Mouse (Mus musculus): ENCODE measurements around the gene Gdpgp1.

The Gdpgp1 gene

DNA sequence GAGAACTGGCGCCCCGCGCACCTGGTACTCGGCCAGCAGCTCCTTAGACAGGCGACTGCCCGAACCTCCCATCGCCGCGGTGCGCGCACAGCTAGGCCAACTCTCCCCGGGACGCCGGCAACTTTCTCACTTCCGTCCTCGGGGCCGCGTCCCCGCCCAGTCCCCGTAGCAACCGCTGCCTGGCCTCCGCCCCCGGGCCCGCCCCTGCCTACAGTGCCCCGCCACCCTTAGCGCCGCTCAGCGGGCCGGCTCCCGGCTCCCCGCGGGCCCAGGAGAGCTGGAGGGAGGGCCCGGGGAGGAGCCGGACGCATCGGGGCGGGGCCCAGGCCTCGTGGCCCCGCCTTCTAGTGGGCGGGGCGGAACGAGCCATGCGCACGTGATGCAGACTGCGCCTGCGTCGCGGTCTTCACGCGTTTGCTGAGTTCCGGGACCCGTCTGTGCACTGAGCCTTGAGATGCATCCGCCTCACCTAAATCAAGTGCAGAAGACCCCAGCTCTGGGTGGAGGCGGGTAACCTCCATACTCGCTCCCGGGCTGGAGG lies at the start of gene Gdpgp1, which contains the start of gene Cib1:
Gene Gdpgp1, plus strand, starts transcription at position 377 of the 541 bp plus-strand sequence.
Gene Cib1, minus strand, starts transcription at position 325 of the 541 bp plus-strand sequence.
- in situ Hi-C loops (cut with MboI, MseI), result loop anchor here (25.0 kb wide), 1 partner anchor 1805 kb away; no protein-coding TSS in a partner anchor

DNA sequence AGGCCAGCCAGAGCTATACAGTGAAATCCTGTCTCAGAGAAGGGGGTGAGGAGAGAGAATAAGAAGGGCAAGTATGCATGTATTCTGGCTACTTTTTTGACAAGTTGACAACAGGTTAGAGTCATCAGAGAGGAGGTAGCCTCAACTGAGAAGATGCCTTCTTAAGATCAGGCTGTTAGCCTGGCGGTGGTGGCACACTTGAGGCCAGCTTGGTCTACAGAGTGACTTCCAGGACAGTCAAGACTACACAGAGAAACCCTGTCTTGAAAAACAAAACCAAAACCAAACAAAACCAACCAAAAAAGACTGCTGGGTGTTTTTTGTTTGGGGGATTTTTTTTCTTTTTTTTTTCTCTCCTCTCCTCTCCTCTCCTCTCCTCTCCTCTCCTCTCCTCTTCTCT lies 49.2 kb upstream of the Gdpgp1 start:
- in situ Hi-C loops (cut with MboI, MseI), result no loop called here

DNA sequence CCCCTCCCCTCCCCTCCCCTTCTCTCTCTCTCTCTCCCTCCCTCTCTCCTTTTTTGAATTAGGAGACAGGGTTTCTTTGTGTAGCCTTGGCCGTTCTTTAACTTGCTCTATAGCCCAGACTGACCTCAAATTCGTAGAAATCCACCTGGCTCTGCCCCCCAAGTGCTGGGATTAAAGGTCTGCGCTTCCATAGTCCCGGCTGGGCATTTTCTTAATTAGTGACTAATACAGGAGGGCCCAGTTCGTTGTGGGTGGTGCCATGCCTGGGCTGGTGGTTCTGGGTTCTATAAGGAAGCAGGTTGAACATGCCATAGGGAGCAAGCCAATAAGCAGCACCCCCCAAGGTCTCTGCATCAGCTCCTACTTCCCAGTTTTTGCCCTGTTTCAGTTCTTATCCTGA lies 48.7 kb upstream of the Gdpgp1 start:
- in situ Hi-C loops (cut with MboI, MseI), result no loop called here

DNA sequence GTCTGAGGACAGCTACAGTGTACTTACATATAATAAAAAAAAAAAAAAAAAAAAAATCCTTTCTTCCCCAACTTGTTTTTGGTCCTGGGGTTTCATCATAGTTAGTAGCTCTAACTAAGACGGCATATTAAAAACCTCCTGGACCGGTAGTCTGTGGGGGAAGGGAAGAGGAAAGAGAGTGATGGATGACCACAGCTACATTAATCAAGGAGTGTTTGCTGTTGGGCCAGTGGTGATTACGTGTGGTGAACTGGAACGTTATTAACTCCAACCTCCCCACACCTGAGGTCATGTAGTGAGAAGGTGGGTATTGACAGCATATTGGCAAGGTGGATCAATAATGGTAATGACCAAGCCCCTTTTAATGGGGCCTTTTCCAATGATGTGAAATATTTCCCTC lies 48.1 kb upstream of the Gdpgp1 start:
- in situ Hi-C loops (cut with MboI, MseI), result no loop called here

DNA sequence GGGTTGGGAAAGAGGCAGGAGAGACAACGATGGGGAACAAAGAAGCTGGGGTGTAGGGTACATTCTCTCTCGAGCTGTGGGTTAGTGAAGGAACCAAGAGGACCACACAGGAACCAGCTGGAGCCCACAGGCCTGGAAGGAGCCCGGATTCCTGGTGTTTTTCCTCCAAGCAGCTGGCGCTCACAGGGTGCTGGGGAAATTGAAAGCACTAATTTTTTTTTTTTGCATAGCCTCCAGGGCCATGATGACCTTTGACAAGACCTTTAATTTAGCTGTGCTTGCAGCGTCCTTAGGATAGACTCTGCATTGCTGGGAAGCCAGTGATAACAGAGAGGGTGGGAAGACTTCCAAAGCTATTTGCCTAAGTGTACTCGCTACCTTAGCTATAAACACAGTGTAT lies 47.7 kb upstream of the Gdpgp1 start:
- in situ Hi-C loops (cut with MboI, MseI), result no loop called here

DNA sequence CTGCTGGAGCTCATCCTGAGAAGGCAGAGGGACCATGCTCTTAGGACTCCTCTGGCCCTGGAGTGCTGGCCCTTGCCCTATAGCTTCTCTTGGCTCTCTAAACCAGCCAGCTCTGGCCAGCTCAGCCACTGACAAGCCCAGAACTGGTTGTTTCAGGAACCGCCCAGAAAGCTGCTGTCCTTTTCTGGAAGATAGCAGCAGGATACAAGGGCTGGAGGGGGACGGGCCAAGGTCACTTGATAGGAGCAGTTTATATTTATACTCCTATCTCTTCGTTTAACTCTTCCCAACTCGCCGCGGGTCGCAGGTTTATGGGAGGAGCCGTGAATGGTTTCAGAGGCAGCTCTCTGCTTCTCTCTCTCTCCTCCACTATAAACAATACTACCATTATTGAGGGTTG lies 46.6 kb upstream of the Gdpgp1 start:
- in situ Hi-C loops (cut with MboI, MseI), result no loop called here

DNA sequence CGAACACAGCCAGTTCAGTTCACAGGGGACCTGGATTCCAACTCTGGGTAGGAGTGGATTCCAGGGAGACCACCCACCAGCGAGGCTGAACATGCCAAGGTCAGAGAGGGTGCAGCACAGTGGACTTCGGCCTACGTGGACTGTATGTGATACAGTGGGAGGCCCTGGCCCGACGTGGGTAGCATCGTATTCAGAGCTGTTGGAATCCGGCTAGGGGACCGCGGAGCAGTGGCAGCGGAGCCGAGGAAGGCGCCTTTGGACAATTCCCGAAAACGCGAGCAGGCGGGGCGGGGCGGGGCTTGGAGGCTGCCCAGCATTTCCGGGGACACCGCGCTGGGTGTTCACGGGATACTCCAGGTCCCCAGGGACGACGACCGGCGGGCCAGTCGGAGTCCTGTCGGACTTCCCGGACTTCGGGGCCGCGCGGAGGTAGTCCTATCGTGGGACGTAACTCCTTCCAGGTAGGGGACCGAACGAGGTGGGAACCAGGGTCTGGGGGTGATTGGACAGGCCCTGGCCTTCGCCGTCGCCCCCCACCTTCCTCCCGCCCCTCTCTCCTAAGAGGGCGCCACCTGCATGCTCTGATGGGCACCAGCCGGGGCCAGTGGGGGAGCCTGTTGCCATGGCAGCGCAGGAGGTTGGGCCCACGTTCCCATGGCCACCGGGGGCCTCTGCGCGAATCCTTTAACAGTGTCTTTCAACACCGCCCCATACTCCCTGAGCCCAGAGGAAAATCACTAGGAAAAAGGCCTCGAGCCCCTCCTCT lies 46.0 kb upstream of the Gdpgp1 start, which contains the start of gene Sema4b:
Gene Sema4b, plus strand, starts transcription at position 311 of the 766 bp plus-strand sequence.
- in situ Hi-C loops (cut with MboI, MseI), result no loop called here

DNA sequence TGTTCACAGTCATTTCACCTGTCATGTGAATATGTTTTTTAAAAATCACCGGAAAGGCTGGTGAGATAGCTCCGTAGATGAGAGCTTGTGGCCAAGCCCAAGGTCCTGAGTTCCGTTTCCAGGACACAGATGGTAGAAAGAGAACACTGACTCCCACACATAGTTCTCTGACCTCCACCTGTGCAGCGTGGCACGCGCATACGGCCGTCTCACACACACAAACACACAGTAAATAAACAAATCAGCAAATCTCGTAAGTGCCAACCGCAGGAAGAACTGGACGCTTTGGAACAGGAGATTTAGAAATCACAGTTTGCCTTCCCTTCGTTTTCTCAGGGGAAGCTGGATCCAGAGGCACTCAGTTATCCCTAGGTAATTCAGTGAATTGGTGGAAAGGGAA lies 45.2 kb upstream of the Gdpgp1 start:
- in situ Hi-C loops (cut with MboI, MseI), result no loop called here

DNA sequence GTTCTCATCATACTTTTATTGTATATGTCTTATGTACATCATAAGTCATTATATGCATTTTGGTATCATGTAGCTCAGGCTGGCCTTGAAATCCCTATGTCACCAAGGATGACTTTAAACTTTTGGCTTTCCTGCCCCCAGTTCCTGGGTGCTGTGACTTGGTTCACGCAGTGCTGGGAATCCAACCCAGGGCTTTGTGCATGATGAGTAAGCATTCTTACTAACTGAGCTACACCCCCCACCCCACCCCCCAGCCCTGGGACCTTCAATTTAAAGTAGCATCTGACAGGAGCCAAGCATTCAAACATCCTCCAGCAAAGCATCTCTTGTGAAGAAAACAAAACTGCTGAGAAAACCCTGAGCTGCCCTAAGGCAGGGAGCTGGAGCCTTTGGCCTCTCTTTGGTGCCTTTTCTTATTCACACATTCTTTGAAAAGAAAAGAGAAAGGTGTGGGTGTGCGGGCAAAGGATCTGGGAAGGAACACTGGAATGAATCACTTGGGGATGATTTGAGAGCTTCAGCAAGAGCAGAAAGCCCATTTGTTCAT lies 44.0 kb upstream of the Gdpgp1 start:
- in situ Hi-C loops (cut with MboI, MseI), result no loop called here

DNA sequence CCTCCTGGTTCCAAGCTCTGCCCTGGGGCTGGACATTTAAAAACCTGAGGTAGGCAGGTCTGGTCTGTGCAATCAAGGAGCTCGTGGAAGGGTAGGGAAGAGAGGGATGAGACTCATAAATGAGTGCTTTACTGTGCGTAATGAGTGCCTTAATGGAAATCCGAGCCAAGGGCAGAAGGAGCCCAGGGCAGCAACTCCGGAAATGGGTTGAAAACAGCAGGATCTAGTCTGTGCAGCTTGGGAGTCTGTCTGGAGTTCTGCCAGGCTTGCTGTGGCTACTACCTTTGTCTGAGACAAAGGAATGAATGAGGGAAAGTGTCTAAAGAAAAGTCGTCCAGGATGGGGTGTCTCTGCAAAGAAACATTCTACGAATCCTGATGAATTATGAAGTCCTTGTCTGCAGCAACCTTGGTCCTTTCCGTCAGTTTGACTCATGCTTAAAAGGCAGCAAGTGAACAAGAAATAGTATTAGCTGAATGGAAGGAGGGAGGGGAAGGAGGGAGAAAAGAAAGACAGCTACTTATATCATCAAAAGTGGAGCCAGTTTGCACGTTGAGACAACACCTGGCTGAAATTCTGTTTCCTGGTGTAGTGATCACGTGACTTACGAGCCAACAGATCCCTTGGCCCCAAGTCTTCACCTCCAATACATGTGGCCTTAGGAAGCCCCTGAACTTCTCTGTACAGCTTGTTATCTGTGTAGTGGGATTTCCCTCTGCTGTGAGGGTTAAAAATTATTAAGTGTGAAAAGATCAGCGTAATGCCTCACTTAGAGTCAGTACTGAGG lies 43.3 kb upstream of the Gdpgp1 start:
- in situ Hi-C loops (cut with MboI, MseI), result no loop called here

DNA sequence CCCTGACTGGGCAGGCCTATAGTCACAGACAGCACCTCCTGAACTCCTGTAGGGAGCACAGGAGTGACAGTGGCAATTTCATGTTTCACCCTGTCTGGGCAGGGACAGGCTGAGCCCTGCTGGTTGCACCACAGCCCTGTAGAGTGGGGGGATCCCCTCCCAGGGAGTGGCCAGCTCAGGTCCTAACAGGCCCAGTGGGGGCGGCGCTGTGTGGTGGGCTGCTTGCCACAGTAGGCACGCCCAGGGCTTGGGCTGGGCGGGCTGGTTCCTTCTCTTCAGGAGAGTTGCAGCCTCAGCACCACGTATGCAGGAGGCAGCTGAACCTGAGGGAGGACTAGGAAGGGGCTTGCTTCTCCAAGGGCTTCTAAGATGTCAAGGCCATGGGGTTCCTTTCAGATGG lies 41.2 kb upstream of the Gdpgp1 start:
- in situ Hi-C loops (cut with MboI, MseI), result no loop called here

DNA sequence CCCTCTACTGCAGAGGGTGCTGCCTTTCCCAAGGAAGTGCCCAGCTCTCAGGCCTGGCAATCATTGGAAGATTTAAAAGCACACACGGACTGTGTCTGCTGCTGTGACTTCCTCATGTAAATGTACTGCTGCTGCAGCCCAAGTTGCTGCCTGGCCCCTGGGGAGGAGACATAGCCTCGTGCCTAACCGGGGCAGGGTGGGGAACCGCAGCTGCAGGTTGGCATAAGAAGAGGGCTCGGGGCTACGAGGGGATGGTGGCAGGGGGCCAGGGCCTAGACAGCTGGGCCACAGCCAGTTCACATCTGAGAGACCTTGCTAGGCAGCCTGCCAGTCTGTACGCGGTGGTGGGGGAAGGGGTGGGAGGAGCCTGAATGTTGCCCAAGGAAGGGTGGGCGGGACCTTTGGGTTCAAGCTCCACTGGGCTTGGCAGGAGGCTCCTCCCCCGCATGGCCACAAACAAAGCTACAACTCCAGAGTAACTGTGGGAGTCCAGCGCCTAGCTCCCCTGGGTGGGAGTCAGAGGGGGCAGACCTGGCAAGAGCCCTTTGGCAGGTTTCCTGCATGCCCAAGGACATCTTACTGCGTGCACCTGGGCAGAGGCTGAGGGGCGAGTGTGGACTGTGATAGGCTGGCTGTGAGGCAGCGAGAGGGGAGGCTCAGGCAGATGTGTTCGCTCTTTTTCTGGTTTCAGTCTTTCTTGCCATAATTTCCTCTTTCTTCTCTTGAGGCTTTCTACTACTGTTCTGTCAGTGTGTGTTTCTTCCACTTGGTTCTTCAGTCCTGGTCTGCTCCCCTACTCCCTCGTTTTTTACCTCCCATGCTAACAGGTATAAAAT lies 40.2 kb upstream of the Gdpgp1 start:
- in situ Hi-C loops (cut with MboI, MseI), result no loop called here

DNA sequence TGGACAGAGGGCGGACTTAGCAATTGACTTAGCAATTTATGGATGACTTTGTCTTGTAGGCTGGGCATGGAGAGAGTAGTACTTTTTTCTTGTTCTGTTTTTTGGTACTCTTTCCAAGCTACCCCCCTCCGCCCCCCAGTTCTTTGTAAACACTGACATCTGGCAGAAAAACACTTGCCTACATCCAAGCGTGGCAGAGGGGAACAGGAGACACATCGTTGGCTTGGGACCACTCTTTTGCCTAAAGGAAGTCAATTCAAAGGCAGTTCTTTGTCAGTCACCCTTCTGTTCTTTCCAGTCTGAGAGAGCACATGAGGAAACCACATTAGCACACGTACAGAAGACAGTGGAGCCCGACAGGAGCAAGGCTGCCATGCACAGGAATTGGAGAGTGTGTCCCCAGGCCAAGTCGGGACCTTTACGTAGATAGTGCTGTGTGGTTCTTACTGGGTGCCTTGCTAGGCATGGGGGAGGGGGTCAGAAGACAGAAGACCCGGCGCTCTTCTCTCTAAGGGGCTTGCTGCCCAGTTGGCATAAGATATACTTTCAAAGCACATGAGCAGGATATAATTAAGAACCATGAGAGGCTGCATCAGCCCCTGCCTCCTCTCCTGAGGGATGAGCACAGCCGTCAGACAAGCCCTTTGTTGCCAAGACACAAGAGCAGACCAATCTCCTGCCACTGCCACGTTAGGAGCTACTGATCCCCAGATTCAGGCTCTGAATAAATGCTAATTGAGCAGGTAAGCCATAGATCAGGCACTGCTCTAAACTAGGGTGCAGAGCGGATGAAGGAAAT lies 38.5 kb upstream of the Gdpgp1 start:
- in situ Hi-C loops (cut with MboI, MseI), result no loop called here

DNA sequence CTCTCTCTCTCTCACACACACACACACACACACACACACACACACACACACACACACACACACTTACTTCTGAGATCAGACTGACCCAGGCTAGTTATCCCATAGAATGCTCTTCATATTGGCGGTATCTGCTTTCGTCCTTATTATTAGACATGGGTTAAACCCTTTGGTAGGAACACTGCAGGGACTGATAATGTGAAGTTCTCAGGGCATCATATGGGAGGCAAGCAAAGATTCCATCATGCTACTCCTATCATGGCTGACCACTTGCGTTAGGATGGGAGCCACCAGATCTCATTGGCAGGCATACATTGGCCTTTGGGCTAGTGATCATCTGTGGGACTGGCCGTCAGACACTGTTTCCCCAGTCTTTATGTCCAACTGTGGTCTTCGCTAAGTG lies 37.5 kb upstream of the Gdpgp1 start:
- in situ Hi-C loops (cut with MboI, MseI), result no loop called here

DNA sequence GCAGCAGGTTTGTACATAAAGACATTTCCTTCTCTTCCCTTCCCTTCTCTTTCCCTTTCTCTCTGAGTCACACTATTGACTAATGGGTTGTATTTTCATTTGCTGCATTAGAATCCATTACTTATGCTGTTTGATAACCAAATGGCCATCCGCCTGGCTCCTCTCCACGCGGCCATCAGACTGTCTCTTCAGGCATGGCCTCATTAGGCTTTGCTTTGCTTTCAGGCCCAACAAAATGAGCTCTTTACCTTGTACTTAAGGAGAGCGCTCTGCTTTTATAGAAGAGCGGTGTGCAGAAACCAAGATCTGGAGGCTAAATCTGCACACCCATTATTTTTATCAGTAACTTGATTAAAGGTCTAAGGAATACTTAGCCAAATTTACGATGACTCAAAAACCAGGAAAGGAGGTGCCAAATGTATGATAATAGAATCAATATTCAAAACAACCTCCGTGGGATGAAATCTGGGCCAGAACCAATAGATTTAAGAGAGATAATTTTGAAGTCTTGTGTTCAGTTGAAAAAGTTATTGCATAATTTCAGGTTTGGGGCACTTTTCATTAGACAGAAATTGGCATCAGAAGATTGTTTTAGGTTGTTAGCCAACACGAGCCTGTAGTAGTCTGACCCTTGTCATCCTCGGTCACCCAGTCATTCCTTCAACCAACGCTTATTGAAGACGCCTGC lies 36.9 kb upstream of the Gdpgp1 start:
- in situ Hi-C loops (cut with MboI, MseI), result no loop called here

DNA sequence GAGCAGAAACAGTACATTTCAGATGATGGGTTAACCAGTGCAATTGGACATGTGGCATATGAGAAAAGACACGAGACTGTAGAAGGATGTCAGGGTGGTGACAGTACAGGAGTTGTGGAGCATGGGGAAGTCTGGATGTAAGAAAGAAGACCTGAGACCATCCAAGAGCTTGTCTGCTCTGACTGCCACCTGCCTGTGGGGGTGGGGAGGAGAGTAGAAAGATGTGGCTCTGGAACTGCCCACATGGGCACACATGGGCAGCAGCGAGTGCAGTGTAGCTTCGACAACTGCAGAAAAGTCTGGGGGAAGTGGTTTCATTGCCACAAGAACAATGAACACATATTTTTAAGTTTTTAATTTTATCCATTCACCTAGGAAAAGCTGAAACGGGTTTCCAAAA lies 35.3 kb upstream of the Gdpgp1 start:
- in situ Hi-C loops (cut with MboI, MseI), result no loop called here

DNA sequence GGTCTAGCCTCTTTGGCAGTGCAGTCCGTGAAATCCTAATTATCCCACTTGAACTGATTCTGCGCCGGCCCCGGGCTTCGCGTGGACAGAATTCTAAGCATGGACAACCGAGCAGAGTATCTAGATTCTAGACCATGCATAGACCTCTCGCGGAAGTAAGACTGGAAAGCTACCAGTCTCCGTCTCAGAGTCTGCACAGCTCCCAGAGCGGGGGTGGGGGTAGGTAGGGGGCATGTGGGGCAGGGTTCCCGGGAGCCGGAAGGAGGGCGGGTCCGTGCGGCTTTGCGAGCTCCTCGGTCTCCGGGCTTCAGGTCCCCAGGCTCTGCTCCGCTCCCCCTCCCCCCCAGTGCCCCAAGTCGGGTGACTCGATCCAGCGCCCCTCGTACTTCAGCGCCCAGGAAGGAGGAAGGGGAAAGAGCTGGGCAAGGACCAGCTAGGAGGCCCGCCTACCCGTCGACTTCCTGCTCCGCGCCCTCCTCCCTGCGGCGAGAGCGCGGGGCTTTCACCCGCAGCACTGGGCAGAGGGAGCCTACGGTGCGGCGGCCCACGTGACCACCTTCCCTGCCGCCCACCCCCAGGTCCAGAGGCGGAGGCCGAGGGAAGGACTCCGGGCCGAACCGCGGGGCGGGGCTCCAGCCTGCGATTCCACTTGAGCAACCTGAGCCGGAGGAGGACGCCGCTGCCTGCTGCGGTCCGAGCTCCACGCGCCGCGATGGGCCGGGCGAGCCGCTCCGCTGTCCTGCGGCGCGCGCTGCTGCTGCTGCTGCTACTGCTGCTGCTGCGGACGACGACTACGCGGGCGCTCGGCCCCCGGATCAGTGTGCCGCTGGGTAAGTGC lies 34.5 kb upstream of the Gdpgp1 start:
- in situ Hi-C loops (cut with MboI, MseI), result no loop called here

DNA sequence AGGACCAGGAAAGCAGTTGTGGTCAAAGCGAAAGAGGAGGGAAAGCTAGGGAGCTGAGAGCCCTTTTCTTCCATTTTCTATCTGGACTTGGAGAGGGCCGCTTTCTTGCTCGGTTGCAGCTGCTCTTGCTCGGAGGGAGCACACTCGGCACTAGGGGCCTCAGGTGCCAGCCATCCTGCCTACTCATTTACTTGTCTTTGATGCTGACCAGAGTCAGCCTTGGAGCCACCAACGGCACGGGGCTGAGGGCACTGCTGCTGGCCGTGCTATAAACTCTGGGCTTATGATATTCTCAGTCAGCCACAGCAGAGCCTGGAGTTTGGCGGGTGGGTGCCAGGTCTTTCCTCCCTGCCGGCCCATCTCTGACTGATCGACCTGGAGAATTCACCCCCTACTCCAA lies 33.8 kb upstream of the Gdpgp1 start:
- in situ Hi-C loops (cut with MboI, MseI), result no loop called here

DNA sequence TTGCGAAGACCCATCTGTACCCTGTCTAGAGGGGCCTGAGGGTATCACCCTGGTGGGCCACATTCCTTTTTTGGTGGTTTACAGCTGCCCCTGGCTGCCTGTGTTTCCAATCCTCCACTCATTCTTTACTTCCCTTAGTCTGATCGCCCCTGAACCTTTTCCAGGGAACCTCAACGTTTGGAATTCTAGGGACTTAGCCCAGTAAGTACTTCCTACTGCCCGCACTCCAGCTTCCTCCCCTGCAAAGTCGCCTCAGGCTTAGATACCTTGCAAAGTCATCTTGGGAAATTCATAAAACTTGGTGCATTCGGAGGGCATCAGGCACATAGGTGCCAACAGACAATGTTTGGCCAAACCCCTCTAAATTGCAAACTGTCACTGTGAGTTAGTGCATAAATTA lies 33.4 kb upstream of the Gdpgp1 start:
- in situ Hi-C loops (cut with MboI, MseI), result no loop called here
